Mouse (Mus musculus): Measurements from ENCODE around the gene Pdilt. TPM values are rescaled to one million over a fixed set of nuclear protein-coding genes. Genes with fewer than 3 reads are reported as not detected.
"Not testable (repeated sequence)": the region's sequence is repeated elsewhere in the genome, so short reads cannot be mapped to it uniquely, and the experiment has no call there.

The Pdilt gene
- not detected for total RNA-seq (2021)

DNA sequence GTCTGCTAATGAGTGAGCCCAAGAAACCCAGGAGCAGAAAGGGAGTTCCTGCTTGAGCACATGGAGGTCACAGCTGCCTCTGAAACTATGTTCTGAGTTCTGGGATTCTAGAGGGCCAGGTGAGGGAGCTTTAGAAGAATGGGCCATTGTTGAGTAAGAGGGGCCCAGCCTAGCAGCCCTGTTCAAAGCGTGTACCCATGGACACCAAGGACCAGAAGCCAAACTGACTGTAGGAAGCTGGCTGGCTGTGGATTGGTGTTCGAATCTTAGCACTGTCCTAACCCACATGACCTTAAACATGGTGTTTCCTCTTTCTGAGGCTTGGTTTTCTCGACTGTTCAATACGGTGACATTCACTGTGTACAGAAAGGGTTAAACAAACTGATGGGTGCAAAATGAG is at the start of gene Pdilt:
Gene Pdilt, minus strand, starts transcription at position 101 of the 400 bp plus-strand sequence.
- DNase-seq (ENCODE audit: extremely low spot score in 1 of 2, low spot score in 2 of 2), result no peak
- intact Hi-C loops (cut with DNase I), result no loop called here

GRCm38 (mm10) chr7:119562476-119562875 is 39.2 kb upstream of the Pdilt start:
- intact Hi-C loops (cut with DNase I); DNase-seq (ENCODE audit: extremely low spot score in 1 of 2, low spot score in 2 of 2): not testable (repeated sequence)

GRCm38 (mm10) chr7:119561441-119561840 is 38.2 kb upstream of the Pdilt start:
- intact Hi-C loops (cut with DNase I), result no loop called here
- no peak for DNase-seq (ENCODE audit: extremely low spot score in 1 of 2, low spot score in 2 of 2)

GRCm38 (mm10) chr7:119560452-119560835 is 37.2 kb upstream of the Pdilt start:
- intact Hi-C loops (cut with DNase I), result no loop called here
- DNase-seq (ENCODE audit: extremely low spot score in 1 of 2, low spot score in 2 of 2), result no peak

GRCm38 (mm10) chr7:119559789-119560451 is 36.6 kb upstream of the Pdilt start:
- DNase-seq (ENCODE audit: extremely low spot score in 1 of 2, low spot score in 2 of 2), result no peak
- intact Hi-C loops (cut with DNase I), result no loop called here

DNA sequence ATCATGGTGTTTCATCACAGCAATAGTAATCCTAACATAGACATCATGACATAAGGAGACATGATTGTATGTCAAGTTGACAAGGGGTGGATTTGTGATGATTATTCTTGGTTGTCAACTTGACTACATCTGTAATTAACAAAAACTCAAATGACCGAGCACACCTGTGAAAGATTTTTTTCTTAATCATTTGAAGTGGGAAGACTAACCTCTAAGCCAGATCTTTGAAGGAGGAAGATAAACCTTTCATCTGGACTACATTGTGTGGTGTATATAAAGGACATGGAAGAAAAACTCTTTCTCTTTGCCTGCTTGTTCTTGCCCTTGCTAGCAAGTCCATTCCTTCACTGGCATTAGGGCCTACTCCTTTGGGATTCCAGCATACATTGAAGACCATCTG is 30.8 kb upstream of the Pdilt start, which contains the start of gene Acsm2:
Gene Acsm2, plus strand, starts transcription at position 301 of the 400 bp plus-strand sequence.
- DNase-seq (ENCODE audit: extremely low spot score in 1 of 2, low spot score in 2 of 2), result no peak

GRCm38 (mm10) chr7:119550471-119551222 is 27.4 kb upstream of the Pdilt start:
- intact Hi-C loops (cut with DNase I), result no loop called here
- DNase-seq (ENCODE audit: extremely low spot score in 1 of 2, low spot score in 2 of 2), result no peak

More for the DNA sequence above, 30.8 kb upstream of the Pdilt start, which contains the start of gene Acsm2:
- intact Hi-C loops (cut with DNase I), result no loop called here

GRCm38 (mm10) chr7:119545572-119545971 is 22.3 kb upstream of the Pdilt start:
- no peak for DNase-seq (ENCODE audit: extremely low spot score in 1 of 2, low spot score in 2 of 2)
- intact Hi-C loops (cut with DNase I), result no loop called here

GRCm38 (mm10) chr7:119542445-119542844 is 19.2 kb upstream of the Pdilt start:
- no peak for DNase-seq (ENCODE audit: extremely low spot score in 1 of 2, low spot score in 2 of 2)
- intact Hi-C loops (cut with DNase I), result no loop called here

GRCm38 (mm10) chr7:119534389-119534788 is 11.1 kb upstream of the Pdilt start:
- intact Hi-C loops (cut with DNase I), result no loop called here
- DNase-seq (ENCODE audit: extremely low spot score in 1 of 2, low spot score in 2 of 2), result no peak

DNA sequence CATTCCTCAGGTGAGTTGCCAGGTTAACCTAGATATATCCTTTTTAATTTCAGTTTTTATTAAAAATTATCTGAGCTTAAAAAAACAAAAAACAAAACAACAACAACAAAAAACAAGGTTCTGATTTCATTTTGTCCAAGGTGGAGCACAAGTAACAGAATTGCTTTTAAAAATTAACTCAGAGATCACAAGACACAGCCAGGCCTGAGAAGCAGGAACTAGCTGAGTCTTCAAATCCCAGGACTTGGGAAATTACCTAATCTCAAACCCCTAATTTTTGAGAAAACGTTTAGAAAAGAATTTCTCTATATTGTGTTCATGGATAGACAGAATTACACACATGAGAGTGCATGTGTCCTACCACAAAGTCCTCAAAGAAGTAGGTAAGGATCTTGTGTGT is 9.6 kb upstream of the Pdilt start:
- DNase-seq (ENCODE audit: extremely low spot score in 1 of 2, low spot score in 2 of 2), result no peak
- intact Hi-C loops (cut with DNase I), result no loop called here

GRCm38 (mm10) chr7:119528617-119529016 is 5.3 kb upstream of the Pdilt start:
- DNase-seq (ENCODE audit: extremely low spot score in 1 of 2, low spot score in 2 of 2), result no peak
- intact Hi-C loops (cut with DNase I), result no loop called here

GRCm38 (mm10) chr7:119527548-119527947 is 4.3 kb upstream of the Pdilt start:
- intact Hi-C loops (cut with DNase I), result no loop called here
- no peak for DNase-seq (ENCODE audit: extremely low spot score in 1 of 2, low spot score in 2 of 2)

- no peak for DNase-seq (ENCODE audit: extremely low spot score in 1 of 2, low spot score in 2 of 2)
- intact Hi-C loops (cut with DNase I), result no loop called here
Observed at GRCm38 (mm10) chr7:119527135-119527534, 3.8 kb upstream of the Pdilt start.

DNA sequence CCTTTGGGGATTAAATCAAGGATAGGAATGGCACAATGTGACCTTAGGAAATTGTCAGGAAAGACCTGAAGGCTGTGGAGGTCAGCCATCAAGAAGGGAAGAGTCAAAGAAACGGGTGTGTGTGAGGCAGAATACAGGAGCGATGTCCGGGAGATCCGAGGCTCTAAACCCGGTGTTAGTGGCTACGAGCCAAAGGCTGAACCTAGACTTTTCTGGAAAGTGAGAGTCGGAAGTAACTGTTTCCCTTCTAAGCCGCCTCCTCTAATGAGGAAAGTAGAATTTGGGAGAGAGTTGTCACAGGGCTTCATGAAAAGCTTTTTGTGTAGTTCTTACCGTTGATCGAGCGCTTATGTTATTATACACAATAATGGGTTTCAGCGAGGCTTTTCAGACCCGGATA is 3.2 kb upstream of the Pdilt start:
- intact Hi-C loops (cut with DNase I), result no loop called here
- no peak for DNase-seq (ENCODE audit: extremely low spot score in 1 of 2, low spot score in 2 of 2)

GRCm38 (mm10) chr7:119525881-119526281 is 2.6 kb upstream of the Pdilt start:
- DNase-seq (ENCODE audit: extremely low spot score in 1 of 2, low spot score in 2 of 2), result peak in 1 of 2 experiments; percentile 8
- intact Hi-C loops (cut with DNase I), result no loop called here

DNA sequence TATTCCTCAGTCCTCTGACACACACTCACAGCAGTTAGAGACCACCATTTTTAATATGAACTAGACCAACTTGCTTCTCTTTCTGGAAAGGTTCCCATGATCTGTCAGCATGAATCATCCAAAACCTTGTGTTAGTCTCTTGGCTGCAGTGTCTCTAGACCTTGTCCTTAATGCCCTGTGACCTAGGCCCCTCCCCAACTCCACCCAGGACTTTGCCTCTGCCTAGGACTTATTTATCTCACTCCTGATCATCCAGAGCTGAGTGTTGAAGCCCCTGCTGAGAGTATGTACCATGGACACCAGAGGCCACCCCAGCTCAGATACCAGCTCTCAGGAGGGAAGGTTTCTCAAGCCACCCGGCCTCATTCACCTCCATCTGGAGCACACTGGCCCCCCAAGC is 904 bp downstream of the Pdilt start:
- intact Hi-C loops (cut with DNase I), result no loop called here
- DNase-seq (ENCODE audit: extremely low spot score in 1 of 2, low spot score in 2 of 2), result no peak

- DNase-seq (ENCODE audit: extremely low spot score in 1 of 2, low spot score in 2 of 2), result no peak
- intact Hi-C loops (cut with DNase I), result no loop called here
Observed at GRCm38 (mm10) chr7:119521816-119522215, 1.5 kb downstream of the Pdilt start.

DNA sequence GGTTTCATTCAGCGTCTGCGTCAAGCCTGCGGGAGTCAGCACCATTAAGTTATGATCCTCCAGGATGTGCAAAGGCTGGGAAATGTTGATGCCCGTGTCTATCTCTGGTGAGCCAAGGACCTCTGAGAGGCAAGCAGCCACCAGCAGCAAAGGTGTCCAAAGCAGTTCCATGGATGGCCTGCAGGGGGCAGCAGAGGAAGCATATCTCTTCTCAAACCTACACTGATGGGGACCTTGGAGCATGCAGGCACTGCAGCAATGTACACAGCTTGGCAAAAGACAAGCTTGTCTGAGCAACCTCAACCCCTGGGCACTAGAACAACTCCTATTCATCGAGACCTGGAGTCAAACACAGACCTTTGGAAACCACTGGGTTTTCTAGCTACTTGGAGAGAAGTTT is 3.6 kb downstream of the Pdilt start:
- intact Hi-C loops (cut with DNase I), result loop anchor here (10.0 kb wide), 1 partner anchor 505 kb away; no protein-coding TSS in a partner anchor
- DNase-seq (ENCODE audit: extremely low spot score in 1 of 2, low spot score in 2 of 2), result peak; percentile 43 to 53

DNA sequence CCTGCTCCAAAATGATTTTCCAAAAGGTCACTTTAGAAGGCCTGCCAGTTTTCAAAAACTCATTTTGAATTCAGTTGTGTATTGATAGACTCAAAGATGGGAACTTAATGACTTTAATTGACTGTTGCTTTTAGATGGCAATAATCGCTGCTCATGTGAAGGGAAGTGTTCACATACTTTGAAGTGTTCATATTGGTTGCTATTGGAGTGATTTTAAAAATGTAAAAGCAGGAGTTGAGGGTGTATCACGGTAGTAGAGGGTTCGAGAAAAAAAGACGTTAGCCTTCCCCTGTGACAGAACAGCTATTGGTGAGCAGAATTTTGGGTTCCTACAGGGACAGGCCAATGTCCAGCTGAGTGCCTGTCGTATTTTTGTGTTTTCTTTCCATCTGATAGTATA is 4.1 kb downstream of the Pdilt start, which contains the start of gene Acsm5:
Gene Acsm5, plus strand, starts transcription at position 301 of the 400 bp plus-strand sequence.
- DNase-seq (ENCODE audit: extremely low spot score in 1 of 2, low spot score in 2 of 2), result no peak

More for the DNA sequence above, 4.1 kb downstream of the Pdilt start, which contains the start of gene Acsm5:
- intact Hi-C loops (cut with DNase I), result loop anchor here (10.0 kb wide), 1 partner anchor 504 kb away; no protein-coding TSS in a partner anchor

Data from left cerebral cortex, postnatal 10 days (tissue).